Mouse (Mus musculus) embryonic facial prominence, embryonic 14.5 days (tissue): Measurements from ENCODE around the gene Ptprt. TPM values are rescaled to one million over a fixed set of nuclear protein-coding genes. Genes with fewer than 3 reads are reported as not detected.

Source experiments
- ATAC-seq: fragments of 200-750 bp; cut with Nextera tagmentation; 2 replicates; pipeline ENCODE4 v1.8.0; 2017; ENCODE audit warnings: low read depth, moderate number of reproducible peaks, moderate TSS enrichment
- DNase-seq: peaks from one replicate; pipeline ENCODE4 v3.0.0-alpha.2; 2015; ENCODE audit warnings: low spot score
- H3K27ac ChIP-seq: fragments of 300-500 bp; sonication (generic); replicated peaks from 2 replicates; pipeline ENCODE4 v1.5.1; 2014; ENCODE audit warnings: low read depth, mild to moderate bottlenecking, low read length, moderate library complexity
- H3K27me3 ChIP-seq: fragments of 300-500 bp; sonication (generic); replicated peaks from 2 replicates; pipeline ENCODE4 v1.6.1; 2014; ENCODE audit warnings: low read length; ENCODE audit not compliant: control insufficient read depth, insufficient read depth
- H3K36me3 ChIP-seq: fragments of 300-500 bp; sonication (generic); 2 replicates; pipeline ENCODE4 v1.6.1; 2014; ENCODE audit warnings: low read length, mixed read lengths; ENCODE audit not compliant: control insufficient read depth, insufficient read depth
- H3K4me1 ChIP-seq: fragments of 300-500 bp; sonication (generic); 2 replicates; pipeline ENCODE4 v1.6.1; 2014; ENCODE audit warnings: antibody characterized with exemption, low read length; ENCODE audit not compliant: control insufficient read depth, insufficient read depth
- H3K4me2 ChIP-seq: fragments of 300-500 bp; sonication (generic); 2 replicates; pipeline ENCODE4 v1.6.1; 2014; ENCODE audit warnings: low read depth, mild to moderate bottlenecking, low read length, moderate library complexity, mixed read lengths
- H3K4me3 ChIP-seq: fragments of 300-500 bp; sonication (generic); 2 replicates; pipeline ENCODE4 v1.5.1; 2014; ENCODE audit warnings: low read depth, mild to moderate bottlenecking, low read length
- H3K9ac ChIP-seq: fragments of 300-500 bp; sonication (generic); 2 replicates; pipeline ENCODE4 v1.6.1; 2014; ENCODE audit warnings: low read depth, mild to moderate bottlenecking, low read length, moderate library complexity, mixed read lengths
- H3K9me3 ChIP-seq: fragments of 300-500 bp; sonication (generic); 2 replicates; pipeline ENCODE4 v1.6.1; 2016; ENCODE audit warnings: low read length; ENCODE audit not compliant: control insufficient read depth
- WGBS: fragments of 180-500 bp; shearing (Covaris S2); extraction: QIAGEN DNeasy Blood & Tissue Kit; methylation state at CpG from one replicate; pipeline ENCODE4 v1.1.7; 2014; 5-methylcytosine and 5-hydroxymethylcytosine counted together
- polyA plus RNA-seq: library from polyadenylated mRNA; unstranded; fragments of >200 nt; fragmentation: Nextera tagmentation; extraction: Ambion mirVana; gene quantifications from 2 replicates; pipeline ENCODE4 v1.2.1, GENCODE M21; 2014

Ptprt gene
- polyA plus RNA-seq, 1 experiment from 2014 or later, result 3.0 TPM

DNA sequence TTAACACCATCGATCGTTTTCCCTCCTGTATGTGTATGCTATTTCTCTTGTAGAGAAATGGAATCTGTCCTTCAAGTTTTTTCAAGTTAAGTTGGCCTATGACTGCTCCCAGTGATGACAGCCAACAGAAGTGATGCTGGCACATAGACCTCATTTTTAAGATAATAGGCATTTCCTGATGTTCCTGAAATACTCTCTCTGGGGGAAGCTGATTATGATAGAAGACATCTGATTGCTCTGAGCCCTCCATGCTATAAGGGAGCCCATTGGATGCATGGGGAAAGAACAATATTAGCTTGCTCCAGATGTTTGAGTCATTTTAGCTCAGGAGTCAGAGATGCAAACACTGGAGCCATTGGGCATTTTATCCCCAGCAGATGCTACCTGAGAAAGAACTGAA is 1026.9 kb downstream of the Ptprt start:
- H3K4me2 ChIP-seq, result no peak overlapping the region
- 89% methylated on average over 2 of the region's 2 CpGs for WGBS
- H3K36me3 ChIP-seq, result no peaks in the 10 kb centered on the region
- DNase-seq (no peak), ATAC-seq (no peak)
- H3K9me3 ChIP-seq, result no peaks in the 10 kb centered on the region
- no peak overlapping the region for H3K4me3 ChIP-seq
- H3K9ac ChIP-seq, result no peak overlapping the region
- H3K27ac ChIP-seq, result no peak overlapping the region
- H3K4me1 ChIP-seq, result no peaks in the 10 kb centered on the region
- H3K27me3 ChIP-seq, result no peaks in the 10 kb centered on the region

DNA sequence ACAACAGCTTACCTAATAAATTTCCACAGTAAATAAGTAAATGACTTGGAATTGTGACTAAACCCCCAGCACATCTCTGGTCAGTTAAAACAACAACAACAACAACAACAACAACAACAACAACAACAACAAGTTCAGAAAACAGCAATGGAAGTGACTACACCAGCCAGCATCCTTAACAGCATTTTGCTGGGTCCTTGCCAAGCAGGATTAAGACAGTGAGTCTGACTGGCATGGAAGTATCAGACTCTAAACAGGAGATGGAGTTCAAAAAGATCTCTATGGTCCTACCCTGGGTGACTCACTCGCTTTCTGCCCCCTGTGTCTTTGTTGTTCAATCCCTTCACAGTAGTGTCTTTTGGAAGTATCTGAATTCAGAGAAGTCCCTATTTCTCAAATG is 1035.1 kb downstream of the Ptprt start:
- 80% methylated on average over 1 of the region's 1 CpGs for WGBS
- ATAC-seq, result no peak

DNA sequence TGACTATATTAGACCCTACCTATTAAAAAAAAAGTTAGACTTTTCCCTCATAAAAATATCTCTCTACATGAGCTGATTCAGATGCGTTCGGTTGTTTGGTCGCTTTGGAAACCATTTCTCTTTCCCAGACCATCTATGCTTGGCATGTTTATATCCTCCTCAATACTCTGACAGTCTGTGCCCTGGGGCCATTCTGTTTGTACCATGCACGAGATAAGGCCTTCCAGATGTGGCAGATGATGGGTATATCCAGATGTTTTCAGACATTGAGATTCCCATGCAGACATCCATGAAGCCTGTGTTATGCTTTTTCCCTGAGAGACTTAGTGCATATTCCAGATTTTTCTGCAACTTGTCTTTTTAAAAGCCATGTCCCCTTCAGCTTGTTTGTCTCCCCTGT is 1052.5 kb downstream of the Ptprt start:
- Histone ChIP-seq H3K27me3 (no peaks in the 10 kb centered on the region), H3K27ac (no peak overlapping the region), H3K4me3 (no peak overlapping the region), H3K36me3 (no peaks in the 10 kb centered on the region), H3K4me2 (no peak overlapping the region), H3K4me1 (no peaks in the 10 kb centered on the region), H3K9me3 (no peaks in the 10 kb centered on the region), H3K9ac (no peak overlapping the region)
- 51% methylated on average over 4 of the region's 4 CpGs for WGBS
- ATAC-seq (no peak), DNase-seq (peak; percentile 53)

More for the DNA sequence above, 1035.1 kb downstream of the Ptprt start:
- no peaks in the 10 kb centered on the region for H3K4me1 ChIP-seq
- no peaks in the 10 kb centered on the region for H3K27me3 ChIP-seq
- H3K27ac ChIP-seq, result no peak overlapping the region
- no peak overlapping the region for H3K9ac ChIP-seq
- no peak overlapping the region for H3K4me2 ChIP-seq
- no peaks in the 10 kb centered on the region for H3K36me3 ChIP-seq
- no peak for DNase-seq
- H3K9me3 ChIP-seq, result no peaks in the 10 kb centered on the region
- no peak overlapping the region for H3K4me3 ChIP-seq

DNA sequence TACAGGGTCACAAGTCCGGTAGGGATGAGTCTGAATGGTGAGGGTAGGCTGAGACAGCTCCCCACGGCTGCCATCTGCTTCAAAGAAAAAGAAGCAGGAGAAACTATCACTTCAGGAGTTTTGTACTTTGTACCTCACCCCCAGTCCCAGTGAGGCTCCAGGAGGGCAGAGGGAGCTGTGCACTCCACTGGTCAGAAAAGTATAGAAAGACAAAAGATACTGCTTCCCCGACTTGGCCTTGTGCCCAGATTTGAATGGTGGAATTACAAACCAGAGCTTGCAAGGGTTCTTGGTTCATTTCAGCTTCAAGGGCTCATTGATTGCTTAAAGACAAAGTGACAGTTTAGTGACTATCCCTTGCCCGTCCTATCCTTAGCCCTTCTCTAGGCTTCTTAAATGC is 1053.6 kb downstream of the Ptprt start:
- Histone ChIP-seq H3K27ac (no peak overlapping the region), H3K4me3 (no peak overlapping the region), H3K9me3 (no peaks in the 10 kb centered on the region), H3K4me1 (no peaks in the 10 kb centered on the region), H3K4me2 (no peak overlapping the region), H3K9ac (no peak overlapping the region), H3K27me3 (no peaks in the 10 kb centered on the region), H3K36me3 (no peaks in the 10 kb centered on the region)
- no peak for ATAC-seq
- 77% methylated on average over 4 of the region's 4 CpGs for WGBS
- DNase-seq, result peak; percentile 19

DNA sequence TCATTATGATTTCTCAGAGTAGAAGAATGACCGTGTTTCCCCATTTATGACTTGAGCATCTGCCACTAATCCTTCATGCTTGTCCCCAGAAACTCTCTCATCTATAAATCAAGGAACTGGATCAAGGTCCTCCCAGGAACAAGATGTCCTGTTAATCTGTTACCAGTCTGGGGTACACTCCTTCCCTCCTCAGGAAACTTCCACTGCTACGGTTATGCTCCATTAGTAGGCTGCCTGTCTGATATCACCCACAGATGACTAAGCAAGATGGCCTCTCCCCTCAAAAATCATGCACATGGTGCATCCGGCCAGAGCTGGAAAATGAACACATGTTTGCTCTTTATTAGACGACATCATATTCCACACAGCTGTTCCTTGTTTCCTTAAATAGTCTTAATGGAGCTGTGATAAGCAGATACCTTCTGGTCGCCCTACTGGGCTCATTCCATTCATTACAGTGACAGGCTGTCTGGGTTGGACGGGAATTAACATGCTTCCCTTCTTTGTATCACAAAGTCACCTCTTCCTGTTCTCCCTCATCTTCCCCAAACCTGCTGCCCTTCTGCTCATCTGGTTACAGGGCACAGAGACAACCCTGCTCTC is 1060.6 kb downstream of the Ptprt start:
- no peak overlapping the region for H3K27ac ChIP-seq
- no peak overlapping the region for H3K9ac ChIP-seq
- WGBS, result 40% methylated on average over 6 of the region's 6 CpGs
- H3K4me3 ChIP-seq, result no peak overlapping the region
- ATAC-seq (peak; percentile 70; the same call in 1 of the 2 replicates), DNase-seq (peak; percentile 46)
- H3K9me3 ChIP-seq, result no peaks in the 10 kb centered on the region
- H3K4me2 ChIP-seq, result no peak overlapping the region
- H3K4me1 ChIP-seq, result no peaks in the 10 kb centered on the region
- H3K36me3 ChIP-seq, result no peaks in the 10 kb centered on the region
- no peaks in the 10 kb centered on the region for H3K27me3 ChIP-seq

DNA sequence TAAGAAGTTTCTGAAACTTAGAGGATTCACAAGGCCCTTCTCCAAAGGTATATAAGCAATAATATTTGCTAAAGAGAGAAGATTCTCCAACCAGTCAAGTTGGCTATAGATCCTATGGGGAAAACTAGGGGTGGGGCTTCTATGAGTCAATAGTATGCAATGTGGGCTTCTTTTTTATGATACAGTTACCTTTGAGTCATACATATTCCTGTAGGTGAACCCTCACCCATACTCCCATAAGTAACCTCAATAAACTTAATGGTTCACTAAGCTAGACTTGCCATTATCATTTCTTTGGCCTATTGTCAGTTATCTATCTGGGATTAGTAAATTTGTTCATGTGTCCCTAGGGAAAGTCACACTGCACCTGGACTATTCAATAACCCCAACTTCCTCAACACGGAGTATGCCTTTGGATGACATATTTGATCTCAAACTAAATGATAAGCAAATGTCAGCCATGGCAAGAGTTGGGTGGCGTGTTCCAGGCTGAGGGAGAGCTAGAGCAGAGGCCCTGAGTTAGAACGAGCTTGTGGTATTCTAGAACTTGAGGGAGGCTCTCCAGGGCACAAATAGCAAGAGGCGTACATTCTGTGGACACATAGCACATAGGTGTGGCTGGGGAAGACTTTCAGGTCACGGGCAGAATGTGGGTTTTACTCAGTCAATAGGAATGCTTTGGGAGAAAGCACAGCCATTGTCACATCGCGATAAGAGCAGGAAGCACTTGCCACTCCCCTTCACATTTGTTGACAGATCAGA is 1067.4 kb downstream of the Ptprt start:
- WGBS, result 85% methylated on average over 7 of the region's 7 CpGs
- no peaks in the 10 kb centered on the region for H3K9me3 ChIP-seq
- DNase-seq, result no peak
- H3K36me3 ChIP-seq, result no peaks in the 10 kb centered on the region
- no peak for ATAC-seq
- no peaks in the 10 kb centered on the region for H3K27me3 ChIP-seq
- H3K4me3 ChIP-seq, result no peak overlapping the region
- H3K9ac ChIP-seq, result no peak overlapping the region
- no peak overlapping the region for H3K27ac ChIP-seq
- no peak overlapping the region for H3K4me2 ChIP-seq
- H3K4me1 ChIP-seq, result no peaks in the 10 kb centered on the region

DNA sequence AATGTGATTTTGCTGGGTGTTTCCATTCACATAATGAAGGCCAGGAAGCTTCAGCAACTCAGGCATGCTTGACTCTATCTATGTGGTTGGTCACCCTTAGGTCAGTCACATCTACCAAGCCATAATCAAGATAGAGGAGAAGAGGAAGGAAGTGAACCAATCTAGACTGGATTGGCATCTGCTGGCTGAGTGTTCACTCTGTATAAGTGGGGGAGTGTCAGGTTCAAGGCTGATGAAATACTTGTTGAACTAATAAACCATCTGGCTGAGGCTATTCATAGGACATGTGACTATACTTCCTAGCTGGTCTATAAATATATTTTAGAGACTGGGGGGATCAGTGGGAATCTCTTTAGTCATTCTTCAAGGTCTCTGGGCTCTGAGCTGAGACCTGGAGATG is 1086.5 kb downstream of the Ptprt start:
- DNase-seq (no peak), ATAC-seq (no peak)
- Histone ChIP-seq H3K9ac (no peak overlapping the region), H3K9me3 (no peaks in the 10 kb centered on the region), H3K4me3 (no peak overlapping the region), H3K27me3 (no peaks in the 10 kb centered on the region; the same call in 1 of the 2 replicates), H3K36me3 (no peaks in the 10 kb centered on the region), H3K4me2 (no peak overlapping the region), H3K4me1 (peaks cover 8% of the 10 kb centered on the region; the same call in 1 of the 2 replicates), H3K27ac (no peak overlapping the region)

DNA sequence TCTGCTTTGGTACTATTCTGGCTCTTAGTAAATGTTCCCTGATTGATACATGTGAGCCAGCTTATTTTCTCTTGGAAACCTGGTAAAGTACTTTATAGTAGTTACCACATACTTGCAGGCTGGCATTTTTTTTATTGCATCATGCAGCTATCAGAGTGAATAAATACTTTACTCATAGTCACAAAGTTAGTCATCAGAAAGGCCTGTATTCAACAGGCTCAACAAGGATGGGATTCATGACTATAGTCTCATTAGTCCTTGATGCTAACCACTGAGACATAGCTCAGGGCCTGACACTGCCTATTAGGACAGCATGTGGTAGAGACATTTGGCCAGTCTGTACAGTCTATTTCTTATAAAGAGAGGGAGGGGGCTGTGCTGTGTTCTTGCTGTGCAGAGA is 1088.7 kb downstream of the Ptprt start:
- Histone ChIP-seq H3K9me3 (no peaks in the 10 kb centered on the region), H3K27me3 (no peaks in the 10 kb centered on the region)
- no peak for ATAC-seq

More for the DNA sequence above, 1088.7 kb downstream of the Ptprt start:
- Histone ChIP-seq H3K4me2 (no peak overlapping the region), H3K4me1 (peaks cover 8% of the 10 kb centered on the region; the same call in 1 of the 2 replicates), H3K4me3 (no peak overlapping the region), H3K36me3 (no peaks in the 10 kb centered on the region), H3K9ac (no peak overlapping the region), H3K27ac (no peak overlapping the region)
- DNase-seq, result no peak
